Mouse (Mus musculus) embryonic facial prominence, embryonic 12.5 days (tissue): ENCODE measurements around the gene Katna1. TPM values are rescaled to one million over a fixed set of nuclear protein-coding genes. Genes with fewer than 3 reads are reported as not detected.
"Not testable (repeated sequence)": the region's sequence is repeated elsewhere in the genome, so short reads cannot be mapped to it uniquely, and the experiment has no call there.

ENCODE experiments used
- ATAC-seq: fragments of 200-750 bp; cut with Nextera tagmentation; 2 replicates; pipeline ENCODE4 v1.8.0; 2017; ENCODE audit not compliant: insufficient number of reproducible peaks, insufficient read depth, low FRiP score, low TSS enrichment
- H3K27ac ChIP-seq: fragments of 300-500 bp; sonication (generic); 2 replicates; pipeline ENCODE4 v1.5.1; 2016; ENCODE audit warnings: mild to moderate bottlenecking
- H3K27me3 ChIP-seq: fragments of 300-500 bp; sonication (generic); 2 replicates; pipeline ENCODE4 v1.6.1; 2016; ENCODE audit warnings: mild to moderate bottlenecking, moderate library complexity
- H3K36me3 ChIP-seq: fragments of 300-500 bp; sonication (generic); 2 replicates; pipeline ENCODE4 v1.6.1; 2016; ENCODE audit warnings: mild to moderate bottlenecking
- H3K4me1 ChIP-seq: fragments of 300-500 bp; sonication (generic); 2 replicates; pipeline ENCODE4 v1.6.1; 2016
- H3K4me2 ChIP-seq: fragments of 300-500 bp; sonication (generic); replicated peaks from 2 replicates; pipeline ENCODE4 v1.6.1; 2016; ENCODE audit warnings: mild to moderate bottlenecking, moderate library complexity
- H3K4me3 ChIP-seq: fragments of 300-500 bp; sonication (generic); 2 replicates; pipeline ENCODE4 v1.5.1; 2016; ENCODE audit warnings: mild to moderate bottlenecking
- H3K9ac ChIP-seq: fragments of 300-500 bp; sonication (generic); 2 replicates; pipeline ENCODE4 v1.6.1; 2016; ENCODE audit warnings: mild to moderate bottlenecking, moderate library complexity
- H3K9me3 ChIP-seq: fragments of 300-500 bp; sonication (generic); 2 replicates; pipeline ENCODE4 v1.6.1; 2016; ENCODE audit warnings: mild to moderate bottlenecking, moderate library complexity
- WGBS: fragments of 180-500 bp; shearing (Covaris S2); methylation state at CpG from one replicate; pipeline ENCODE4 v1.1.7; 2016; 5-methylcytosine and 5-hydroxymethylcytosine counted together
- polyA plus RNA-seq: library from polyadenylated mRNA; unstranded; fragments of >200 nt; fragmentation: Nextera tagmentation; extraction: Ambion mirVana; gene quantifications from 2 replicates; pipeline ENCODE4 v1.2.1, GENCODE M21; 2016

The Katna1 gene
- polyA plus RNA-seq, 1 experiment from 2014 or later: 64.7 TPM

DNA sequence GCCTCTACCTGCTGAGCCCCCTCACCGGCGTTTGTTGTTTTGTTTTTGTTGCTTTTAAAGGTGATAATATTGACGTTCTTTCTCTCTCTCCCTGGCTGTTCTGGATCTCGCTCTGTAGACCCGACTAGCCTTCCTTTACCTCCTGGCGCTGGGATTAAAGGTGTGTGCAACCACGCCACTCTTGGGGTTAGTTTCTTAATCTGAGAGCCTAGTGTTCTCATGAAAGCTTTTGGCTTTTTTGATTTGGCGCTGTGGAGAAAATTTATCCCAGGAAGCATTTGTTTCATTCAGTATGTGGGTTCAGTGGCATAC, 657 bp downstream of the Katna1 start:
- H3K4me2 ChIP-seq: peak overlapping the region; percentile 77
- H3K27me3 ChIP-seq: no peaks in the 10 kb centered on the region
- H3K9me3 ChIP-seq: no peaks in the 10 kb centered on the region
- H3K4me3 ChIP-seq: peak overlapping the region; percentile 90
- 0 out of 2 replicates have a peak, but pooled peaks cover 8% of the 10 kb centered on the region for H3K4me1 ChIP-seq
- peak overlapping the region; percentile 80 for H3K9ac ChIP-seq
- 0% methylated on average over 8 of the region's 8 CpGs for WGBS
- H3K27ac ChIP-seq: 0 out of 2 replicates have a peak overlapping the region, but pooled peaks have one; percentile 78
- ATAC-seq: no peak
- no peaks in the 10 kb centered on the region for H3K36me3 ChIP-seq

DNA sequence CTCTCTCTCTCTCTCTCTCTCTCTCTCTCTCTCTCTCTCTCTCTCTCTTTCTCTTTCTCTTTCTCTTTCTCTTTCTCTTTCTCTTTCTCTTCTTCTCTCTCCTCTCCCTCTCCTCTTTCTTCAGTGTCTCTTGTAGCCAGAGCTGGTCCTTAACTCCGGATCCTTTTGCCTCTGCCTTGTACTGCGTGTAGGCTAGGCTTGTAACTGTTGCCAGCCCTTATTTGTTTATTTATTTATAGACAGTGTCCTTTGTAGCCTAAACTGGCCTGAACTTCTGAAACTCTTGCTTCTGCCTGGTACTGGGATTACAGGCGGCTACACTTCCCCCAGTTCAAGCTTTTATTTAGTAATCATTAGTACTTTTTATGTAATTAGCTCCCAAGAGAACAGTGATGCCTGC, 1.2 kb downstream of the Katna1 start:
- Histone ChIP-seq H3K4me1 (0 out of 2 replicates have a peak, but pooled peaks cover 8% of the 10 kb centered on the region), H3K9ac (peak overlapping the region; percentile 80), H3K4me2 (peak overlapping the region; percentile 77), H3K27me3 (no peaks in the 10 kb centered on the region), H3K36me3 (no peaks in the 10 kb centered on the region), H3K9me3 (no peaks in the 10 kb centered on the region), H3K27ac (no peak overlapping the region), H3K4me3 (peak overlapping the region; percentile 90)
- WGBS: 17% methylated on average over 3 of the region's 3 CpGs
- ATAC-seq: no peak

DNA sequence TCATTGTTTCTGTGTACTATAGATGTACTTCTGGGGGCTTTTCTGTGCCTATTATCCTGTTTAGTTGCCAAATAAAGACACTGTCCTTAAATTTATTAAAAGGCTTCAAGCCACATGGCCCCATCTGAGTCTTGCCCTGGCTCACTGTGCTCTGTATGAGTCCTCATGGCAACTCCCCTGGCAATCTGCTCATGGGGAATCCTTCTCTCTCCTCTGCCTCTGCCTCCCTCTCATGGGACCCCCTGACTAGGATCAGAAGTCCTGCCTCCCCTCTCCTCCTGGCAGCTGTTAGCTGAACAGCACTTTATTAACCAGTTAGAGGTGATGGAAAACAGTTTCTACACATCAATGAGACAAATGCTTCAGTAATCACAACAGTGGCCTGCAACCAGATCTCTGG, 5.8 kb downstream of the Katna1 start:
- no peaks in the 10 kb centered on the region for H3K36me3 ChIP-seq
- no peaks in the 10 kb centered on the region for H3K9me3 ChIP-seq
- H3K4me3 ChIP-seq: no peak overlapping the region
- H3K27me3 ChIP-seq: no peaks in the 10 kb centered on the region
- no peak overlapping the region for H3K27ac ChIP-seq
- no peak overlapping the region for H3K9ac ChIP-seq
- 0 out of 2 replicates have a peak, but pooled peaks cover 8% of the 10 kb centered on the region for H3K4me1 ChIP-seq
- H3K4me2 ChIP-seq: no peak overlapping the region
- no peak for ATAC-seq

DNA sequence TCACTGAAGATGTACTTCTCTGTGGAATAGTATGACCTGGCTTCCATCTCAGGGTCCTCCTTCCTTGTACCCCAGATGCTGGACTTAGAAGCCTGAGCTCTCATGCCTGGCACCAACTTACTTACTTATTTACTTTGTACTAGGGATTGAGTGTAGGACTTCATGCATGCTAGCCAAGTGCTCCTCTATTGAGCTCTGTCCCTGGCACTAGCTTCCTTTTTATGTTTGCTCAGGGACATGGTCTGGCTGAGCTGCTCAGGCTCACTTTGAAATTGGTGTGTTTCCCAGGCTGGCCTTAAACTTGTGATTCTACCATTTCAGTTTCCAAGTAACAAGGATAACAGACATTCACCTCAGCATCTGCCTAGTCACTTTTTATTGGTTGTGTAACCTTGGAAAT, 11.3 kb downstream of the Katna1 start:
- Histone ChIP-seq H3K36me3 (0 out of 2 replicates have a peak, but pooled peaks cover 3% of the 10 kb centered on the region), H3K9me3 (no peaks in the 10 kb centered on the region), H3K9ac (no peak overlapping the region), H3K4me2 (no peak overlapping the region), H3K4me3 (no peak overlapping the region), H3K27ac (no peak overlapping the region), H3K27me3 (no peaks in the 10 kb centered on the region), H3K4me1 (no peaks in the 10 kb centered on the region)
- ATAC-seq: no peak

DNA sequence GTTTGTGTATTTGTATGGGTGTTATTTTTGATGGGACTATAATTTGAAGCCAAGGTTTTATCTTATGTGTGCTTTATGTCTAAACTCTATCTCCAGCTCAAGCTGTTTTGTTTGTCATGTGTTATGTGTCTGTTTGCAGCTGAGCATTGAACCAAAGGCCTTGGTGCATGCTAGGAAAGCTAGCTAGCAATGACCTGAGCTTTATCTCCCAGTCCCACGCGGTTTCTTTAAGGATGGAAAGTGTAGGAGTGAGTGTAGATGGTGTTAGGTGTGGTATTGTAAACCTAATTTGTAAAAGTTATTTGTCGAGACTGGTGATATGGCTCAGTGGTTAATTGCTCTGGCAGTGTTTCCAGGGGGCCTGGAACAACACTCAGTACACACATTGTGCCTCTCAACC, 12.1 kb downstream of the Katna1 start:
- Histone ChIP-seq H3K9me3 (no peaks in the 10 kb centered on the region), H3K36me3 (peaks cover 6% of the 10 kb centered on the region; the same call in 1 of the 2 replicates), H3K4me2 (no peak overlapping the region), H3K4me3 (no peak overlapping the region), H3K9ac (no peak overlapping the region), H3K4me1 (no peaks in the 10 kb centered on the region), H3K27ac (no peak overlapping the region), H3K27me3 (no peaks in the 10 kb centered on the region)
- ATAC-seq: no peak
- WGBS: 77% methylated on average over 3 of the region's 3 CpGs

DNA sequence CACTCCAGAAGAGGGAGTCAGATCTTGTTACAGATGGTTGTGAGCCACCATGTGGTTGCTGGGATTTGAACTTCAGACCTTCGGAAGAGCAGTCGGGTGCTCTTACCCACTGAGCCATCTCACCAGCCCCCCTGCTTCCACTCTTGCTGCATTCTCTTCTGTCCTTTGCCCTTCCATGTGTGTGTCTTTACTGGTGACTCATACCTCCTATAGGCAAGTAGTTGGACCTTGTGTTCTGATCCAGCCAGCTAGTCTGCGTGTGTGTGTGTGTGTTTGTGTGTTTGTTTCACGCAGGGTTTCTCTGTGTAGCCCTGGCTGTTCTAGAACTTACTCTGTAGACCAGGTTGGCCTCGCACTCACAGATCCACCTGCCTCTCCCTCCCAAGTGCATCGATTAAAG, 19.7 kb downstream of the Katna1 start:
- H3K4me3 ChIP-seq, ATAC-seq, H3K9me3 ChIP-seq, H3K27me3 ChIP-seq, H3K4me2 ChIP-seq, H3K4me1 ChIP-seq, H3K27ac ChIP-seq, H3K9ac ChIP-seq: not testable (repeated sequence)
- WGBS: 98% methylated on average over 6 of the region's 6 CpGs
- peaks cover 54% of the 10 kb centered on the region for H3K36me3 ChIP-seq

DNA sequence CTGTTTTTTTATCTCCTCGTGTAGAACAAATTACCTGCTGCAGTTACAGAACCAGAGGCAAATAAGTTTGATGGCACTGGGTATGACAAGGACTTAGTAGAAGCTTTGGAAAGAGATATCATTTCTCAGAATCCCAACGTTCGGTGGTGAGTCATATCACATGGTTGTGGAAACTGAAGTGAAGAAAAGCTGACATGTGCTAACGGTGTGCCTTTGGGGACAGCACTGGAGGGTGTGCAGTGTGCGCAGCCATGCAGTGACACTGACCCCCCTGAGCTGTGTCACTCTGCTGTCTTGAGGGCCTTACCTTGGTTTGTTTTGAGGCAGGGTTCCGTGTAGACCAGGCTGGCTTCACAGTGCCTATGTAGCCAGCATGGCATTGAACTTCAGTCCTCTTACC, 23.0 kb downstream of the Katna1 start:
- H3K27ac ChIP-seq: no peak overlapping the region
- H3K9me3 ChIP-seq: no peaks in the 10 kb centered on the region
- ATAC-seq: no peak
- H3K4me1 ChIP-seq: no peaks in the 10 kb centered on the region
- H3K9ac ChIP-seq: no peak overlapping the region
- no peaks in the 10 kb centered on the region for H3K27me3 ChIP-seq
- H3K4me2 ChIP-seq: no peak overlapping the region
- WGBS: 92% methylated on average over 6 of the region's 6 CpGs
- H3K36me3 ChIP-seq: peaks cover 59% of the 10 kb centered on the region
- H3K4me3 ChIP-seq: no peak overlapping the region

DNA sequence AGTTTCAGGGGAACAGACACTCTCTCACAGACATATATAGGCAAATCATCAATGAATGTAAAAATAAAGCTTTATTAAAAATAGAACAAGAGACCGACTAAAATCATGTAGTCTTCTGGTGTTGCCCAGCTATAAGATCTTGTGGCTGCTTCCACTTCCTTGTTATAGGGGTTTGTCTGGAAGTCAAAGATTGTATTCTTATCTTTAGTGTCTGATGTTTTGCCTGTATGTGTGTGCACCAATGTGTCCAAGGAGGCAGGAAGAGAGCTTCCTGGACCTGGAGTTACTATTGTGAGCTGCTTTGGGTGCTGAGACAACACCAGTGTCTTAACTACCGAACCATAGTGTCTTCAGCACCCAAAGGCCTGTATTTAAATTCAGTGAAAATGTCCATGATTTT, 31.7 kb downstream of the Katna1 start:
- H3K27me3 ChIP-seq: no peaks in the 10 kb centered on the region
- H3K9me3 ChIP-seq: no peaks in the 10 kb centered on the region
- no peak overlapping the region for H3K4me2 ChIP-seq
- no peak overlapping the region for H3K27ac ChIP-seq
- H3K4me1 ChIP-seq: no peaks in the 10 kb centered on the region
- ATAC-seq: no peak
- H3K4me3 ChIP-seq: no peak overlapping the region
- peaks cover 67% of the 10 kb centered on the region for H3K36me3 ChIP-seq
- 92% methylated on average over 2 of the region's 2 CpGs for WGBS
- no peak overlapping the region for H3K9ac ChIP-seq

DNA sequence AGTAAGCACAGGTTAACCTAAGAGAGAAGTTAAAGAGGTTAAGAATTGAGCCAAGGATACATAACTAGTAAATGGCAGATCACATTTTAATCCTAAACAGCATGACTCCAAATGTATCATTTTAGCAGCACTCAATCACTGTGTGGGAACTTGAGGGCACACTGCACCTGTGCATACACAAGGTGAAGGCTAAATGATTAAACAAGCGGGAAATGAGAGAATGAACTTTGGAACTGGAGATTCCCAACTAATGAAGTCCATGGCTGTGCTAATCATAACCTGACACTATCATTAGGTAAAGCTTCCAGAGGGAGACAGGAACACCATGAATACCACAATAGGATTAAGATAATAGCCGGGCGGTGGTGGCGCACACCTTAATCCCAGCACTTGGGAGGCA, 46.5 kb downstream of the Katna1 start:
- Histone ChIP-seq H3K36me3 (peaks cover 73% of the 10 kb centered on the region), H3K4me1 (no peaks in the 10 kb centered on the region), H3K27ac (no peak overlapping the region), H3K9ac (no peak overlapping the region), H3K9me3 (no peaks in the 10 kb centered on the region), H3K27me3 (no peaks in the 10 kb centered on the region), H3K4me2 (no peak overlapping the region), H3K4me3 (no peak overlapping the region)
- 91% methylated on average over 4 of the region's 4 CpGs for WGBS
- no peak for ATAC-seq

DNA sequence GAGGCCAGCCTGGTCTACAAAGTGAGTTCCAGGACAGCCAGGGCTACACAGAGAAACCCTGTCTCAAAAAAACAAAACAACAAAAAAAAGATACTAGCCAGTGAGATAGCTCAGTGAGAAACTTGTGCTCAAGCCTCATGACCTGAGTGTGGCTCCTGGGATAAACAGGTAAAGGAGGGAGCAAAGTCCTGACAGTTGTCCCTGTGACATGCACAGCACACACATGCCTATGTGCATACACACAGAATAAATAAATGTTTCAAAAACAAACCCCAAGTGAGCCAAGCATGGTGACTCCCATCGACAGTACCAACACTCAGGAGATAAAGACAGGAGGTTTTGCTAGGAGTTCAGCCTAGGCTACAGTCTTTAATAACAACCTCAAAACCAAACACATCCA, 47.0 kb downstream of the Katna1 start:
- Histone ChIP-seq H3K9me3 (no peaks in the 10 kb centered on the region), H3K27me3 (no peaks in the 10 kb centered on the region), H3K4me3 (no peak overlapping the region), H3K36me3 (peaks cover 68% of the 10 kb centered on the region), H3K27ac (no peak overlapping the region), H3K9ac (no peak overlapping the region), H3K4me1 (no peaks in the 10 kb centered on the region), H3K4me2 (no peak overlapping the region)
- ATAC-seq: no peak
- 97% methylated on average over 1 of the region's 1 CpGs for WGBS

DNA sequence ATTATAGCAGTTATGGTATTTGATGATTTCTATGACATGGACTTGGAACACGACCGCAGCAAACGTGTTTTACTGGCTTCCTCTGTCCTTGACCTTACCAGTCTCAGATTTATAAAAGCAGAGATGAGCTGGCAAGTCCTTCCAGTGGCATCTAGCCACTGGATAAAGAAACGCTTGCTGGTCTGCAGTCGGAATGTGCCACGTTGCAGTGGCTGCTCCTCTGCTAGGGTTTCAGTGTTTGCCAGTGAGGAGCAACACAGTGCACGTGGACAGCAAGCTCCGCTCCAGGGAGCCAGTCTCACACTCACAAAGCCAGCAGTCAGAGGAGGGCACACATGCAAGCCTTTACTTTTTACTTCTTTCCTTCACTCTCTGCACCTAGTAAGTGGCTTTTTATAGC, 49.6 kb downstream of the Katna1 start:
- H3K4me1 ChIP-seq: peaks cover 7% of the 10 kb centered on the region; the same call in 1 of the 2 replicates
- H3K4me3 ChIP-seq: no peak overlapping the region
- no peak overlapping the region for H3K27ac ChIP-seq
- H3K27me3 ChIP-seq: no peaks in the 10 kb centered on the region
- no peak for ATAC-seq
- no peak overlapping the region for H3K9ac ChIP-seq
- H3K36me3 ChIP-seq: peaks cover 52% of the 10 kb centered on the region
- no peaks in the 10 kb centered on the region for H3K9me3 ChIP-seq
- no peak overlapping the region for H3K4me2 ChIP-seq
- 89% methylated on average over 8 of the region's 8 CpGs for WGBS

DNA sequence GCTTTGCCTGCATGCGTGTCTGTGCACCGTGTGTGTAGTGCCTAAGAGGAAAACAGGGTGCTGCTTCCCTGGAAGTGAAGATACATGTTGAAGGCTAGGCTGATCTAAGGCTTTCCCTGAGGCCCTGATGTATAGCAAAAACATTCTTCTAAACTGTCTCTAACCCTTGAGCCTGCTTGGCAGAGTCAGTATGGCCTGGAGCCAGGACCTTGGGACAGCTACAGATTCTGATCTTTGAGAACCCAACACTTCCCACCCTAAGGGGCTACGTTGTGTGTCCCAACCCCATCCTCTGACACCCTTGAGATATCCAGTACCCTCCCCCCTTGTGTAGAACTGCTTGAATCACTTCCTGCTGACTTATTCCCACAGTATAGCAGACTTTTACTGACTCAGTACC, 52.6 kb downstream of the Katna1 start:
- Histone ChIP-seq H3K36me3 (peaks cover 24% of the 10 kb centered on the region), H3K27ac (no peak overlapping the region)

DNA sequence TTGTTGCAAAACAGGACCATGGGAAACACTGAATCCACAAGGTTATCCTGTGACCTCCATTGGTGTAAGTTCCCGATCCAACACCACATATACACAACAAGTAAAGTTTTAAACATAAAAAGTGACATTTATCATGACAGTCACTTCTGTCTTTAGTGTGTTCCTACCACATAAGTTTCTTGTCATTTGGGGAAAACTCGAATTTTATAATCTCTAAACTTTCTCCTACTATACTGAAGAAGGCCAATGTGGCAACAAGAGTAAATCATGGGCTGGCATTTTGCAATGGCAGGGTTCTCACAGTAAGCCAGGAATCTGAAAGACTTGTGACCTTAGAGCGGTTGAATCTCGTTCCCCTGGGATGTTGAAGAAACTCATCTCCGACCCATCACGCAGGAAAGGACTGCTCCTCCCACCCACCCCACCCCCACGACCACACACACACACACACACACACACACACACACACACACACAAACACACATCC, 54.0 kb downstream of the Katna1 start:
- Histone ChIP-seq H3K27me3 (no peaks in the 10 kb centered on the region), H3K27ac (no peak overlapping the region), H3K9ac (peak overlapping the region; percentile 89), H3K4me1 (peaks cover 7% of the 10 kb centered on the region; the same call in 1 of the 2 replicates), H3K36me3 (peaks cover 14% of the 10 kb centered on the region), H3K4me2 (peak overlapping the region; percentile 69), H3K9me3 (no peaks in the 10 kb centered on the region), H3K4me3 (peak overlapping the region; percentile 99)
- WGBS: 25% methylated on average over 6 of the region's 7 CpGs
- ATAC-seq: no peak

More for the DNA sequence above, 52.6 kb downstream of the Katna1 start:
- H3K4me2 ChIP-seq: no peak overlapping the region
- H3K4me3 ChIP-seq: no peak overlapping the region
- H3K4me1 ChIP-seq: peaks cover 7% of the 10 kb centered on the region; the same call in 1 of the 2 replicates
- H3K9ac ChIP-seq: no peak overlapping the region
- no peaks in the 10 kb centered on the region for H3K9me3 ChIP-seq
- H3K27me3 ChIP-seq: no peaks in the 10 kb centered on the region
- ATAC-seq: no peak
- WGBS: 95% methylated on average over 3 of the region's 3 CpGs
